Mouse (Mus musculus) testis, adult 2 months (tissue): ENCODE results near the gene 2810408A11Rik.

Source experiments
- CTCF ChIP-seq: fragments of 200-500 bp; IDR thresholded peaks from 2 replicates; pipeline ENCODE4 v1.5.1; 2012; ENCODE audit warnings: low read depth, mild to moderate bottlenecking, inconsistent platforms, low read length, moderate library complexity; ENCODE audit not compliant: control insufficient read depth, insufficient read depth, insufficient replicate concordance
- POLR2A ChIP-seq: fragments of 200-500 bp; IDR thresholded peaks from 2 replicates; pipeline ENCODE4 v1.6.1; 2012; ENCODE audit warnings: low read depth, mild to moderate bottlenecking, inconsistent platforms, low read length, moderate library complexity; ENCODE audit not compliant: control insufficient read depth

- TF ChIP-seq POLR2A (no peak), CTCF (no peak)
Observed at GRCm38 (mm10) chr11:69939181-69939580, 38.4 kb upstream of the 2810408A11Rik start.
